Mouse (Mus musculus) retina, adult 2 months (tissue): ENCODE measurements around the gene Hc.

Experiments
- DNase-seq: peaks from one replicate; pipeline ENCODE4 v3.0.0-alpha.2; 2012; ENCODE audit warnings: low read depth, low spot score

Gene Hc

DNA sequence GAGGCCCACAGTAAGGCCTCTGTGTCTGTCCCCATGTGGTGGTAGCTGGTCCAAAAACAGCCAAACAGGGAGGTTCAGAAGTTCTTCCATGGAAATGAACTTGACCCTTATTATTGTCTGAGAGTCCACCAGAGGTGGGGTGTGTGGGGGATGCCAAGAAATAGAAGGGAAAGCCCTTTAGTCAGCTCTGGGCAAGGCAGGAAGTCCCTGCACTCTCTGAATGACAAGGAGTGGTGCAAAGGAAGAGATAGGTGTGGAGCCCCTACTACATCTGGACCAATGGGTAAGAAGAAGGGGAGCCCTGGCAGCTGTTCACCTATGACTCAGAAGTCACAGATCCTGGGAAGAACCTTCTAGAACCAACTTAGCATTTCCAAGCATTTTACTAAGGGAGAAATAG lies 106.9 kb downstream of the Hc start:
- DNase-seq: no peak

DNA sequence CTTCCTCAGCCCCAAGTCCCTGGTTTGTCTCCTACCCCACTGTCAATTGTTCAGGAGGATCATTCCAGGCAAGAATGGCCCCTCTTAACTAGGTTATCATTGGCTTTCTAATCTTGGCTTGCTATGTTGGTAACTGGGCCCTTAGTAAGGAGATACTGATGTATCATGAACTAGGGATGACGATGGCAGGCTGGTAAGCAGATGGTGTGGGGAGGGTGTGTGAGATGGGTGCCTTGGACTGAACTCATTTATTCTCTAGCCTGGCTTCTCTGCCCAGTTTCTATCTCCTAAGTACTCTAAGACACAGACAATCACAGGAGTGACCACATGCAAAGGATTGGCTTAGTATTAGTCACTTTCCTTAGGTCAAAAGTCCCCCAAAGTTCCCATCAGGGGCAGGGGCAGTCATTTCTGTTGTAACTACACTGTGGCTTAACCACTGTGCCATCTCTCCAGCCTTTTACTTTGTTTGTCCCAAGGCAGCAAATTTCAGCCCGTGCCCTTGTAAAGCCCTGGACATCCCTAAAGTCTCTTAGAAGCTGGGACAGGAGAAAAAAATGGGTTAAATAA lies 107.6 kb downstream of the Hc start:
- no peak for DNase-seq

DNA sequence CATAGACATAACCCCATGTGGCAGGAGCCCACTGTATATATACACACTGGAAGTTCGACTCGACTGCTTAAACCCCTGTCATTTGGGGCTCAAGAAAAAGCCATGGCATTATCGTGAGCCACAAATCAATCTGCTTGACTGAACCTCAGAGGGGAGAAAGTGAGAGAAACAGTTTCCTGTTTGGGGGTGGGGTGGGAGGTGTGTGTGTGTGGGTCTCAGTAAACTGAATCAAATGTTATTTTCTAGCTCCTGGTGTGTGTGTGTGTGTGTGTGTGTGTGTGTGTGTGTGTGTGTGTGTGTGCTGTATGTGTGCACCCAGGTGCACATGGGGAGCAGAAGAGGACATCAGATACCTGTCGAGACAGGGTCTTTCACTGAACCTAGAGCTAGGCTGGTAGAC lies 108.2 kb downstream of the Hc start:
- DNase-seq: no peak

DNA sequence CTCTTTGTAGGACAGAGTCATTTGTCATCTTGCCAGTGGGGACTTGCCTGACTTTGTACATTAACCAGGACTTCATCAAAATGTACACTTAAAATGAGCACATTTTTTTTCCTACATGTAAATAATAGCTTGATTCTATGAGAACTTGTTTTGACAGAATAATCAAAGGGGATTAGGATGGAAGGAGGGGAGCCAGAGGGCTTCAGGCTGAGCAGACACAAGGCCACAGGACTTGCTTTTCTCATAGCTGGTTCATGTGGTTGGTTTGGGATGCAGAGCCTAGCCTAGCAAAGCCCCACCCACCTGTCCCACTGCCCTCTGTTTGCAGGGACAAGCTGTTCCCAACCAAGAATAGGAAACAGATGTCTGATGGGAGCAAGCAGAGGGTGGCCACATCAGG lies 109.8 kb downstream of the Hc start:
- DNase-seq: no peak

DNA sequence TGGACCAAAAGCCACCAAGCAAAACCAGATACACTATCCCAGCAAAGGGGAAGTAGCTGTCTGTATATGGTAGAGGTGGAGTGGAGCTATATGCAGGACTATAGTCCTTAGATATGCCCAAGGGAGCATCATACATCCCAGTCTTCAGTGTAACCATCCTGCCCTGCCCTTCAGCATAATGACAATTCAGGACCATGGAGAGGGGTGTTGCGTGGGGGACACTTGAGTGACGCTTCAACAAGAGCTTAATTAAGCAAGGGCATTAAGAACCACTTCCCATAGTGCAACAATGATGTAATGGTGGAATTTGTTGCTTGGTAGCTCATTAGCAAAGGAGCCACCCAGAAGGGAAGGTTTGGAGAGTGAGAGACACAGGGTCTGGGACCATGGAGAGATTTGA lies 112.6 kb downstream of the Hc start:
- DNase-seq: no peak

DNA sequence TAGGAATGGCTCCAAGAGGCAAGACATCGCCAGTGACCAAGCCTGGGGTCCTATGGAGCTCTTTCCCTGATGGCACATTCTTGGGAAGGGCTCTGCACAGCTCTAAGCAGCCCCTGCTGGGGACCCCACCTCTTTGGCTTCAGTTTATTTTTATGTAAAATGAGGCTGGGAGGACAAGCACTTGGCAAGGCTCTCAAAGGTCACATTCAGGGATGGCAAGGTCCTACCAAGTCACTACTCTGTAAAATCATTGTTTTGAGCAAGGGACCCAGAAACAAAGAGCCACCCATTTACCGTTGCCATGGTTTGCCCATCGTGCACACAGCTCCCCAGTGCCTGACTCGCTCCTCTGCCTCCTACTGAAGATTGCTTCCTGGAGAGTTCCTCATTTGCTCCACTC lies 115.2 kb downstream of the Hc start:
- DNase-seq: no peak

DNA sequence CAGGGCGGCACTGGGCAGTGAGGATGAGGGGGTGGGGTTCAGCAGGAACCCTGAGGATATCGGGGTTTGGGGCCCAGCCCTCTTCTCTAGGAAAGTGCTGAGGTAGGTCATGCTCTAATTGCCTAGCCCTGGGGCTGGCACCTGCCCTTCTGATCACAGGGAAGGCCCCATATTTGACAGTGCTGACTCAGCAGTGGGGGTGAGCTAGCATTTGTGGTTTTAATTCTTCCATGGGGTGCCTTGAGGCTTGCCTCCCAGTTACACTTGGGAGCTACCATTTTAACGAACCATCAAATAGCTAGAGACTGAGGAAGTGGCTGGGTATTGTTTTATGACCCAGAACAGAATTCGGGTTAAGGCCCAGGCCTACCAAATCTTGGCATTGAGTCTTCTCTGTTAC lies 115.7 kb downstream of the Hc start:
- no peak for DNase-seq

DNA sequence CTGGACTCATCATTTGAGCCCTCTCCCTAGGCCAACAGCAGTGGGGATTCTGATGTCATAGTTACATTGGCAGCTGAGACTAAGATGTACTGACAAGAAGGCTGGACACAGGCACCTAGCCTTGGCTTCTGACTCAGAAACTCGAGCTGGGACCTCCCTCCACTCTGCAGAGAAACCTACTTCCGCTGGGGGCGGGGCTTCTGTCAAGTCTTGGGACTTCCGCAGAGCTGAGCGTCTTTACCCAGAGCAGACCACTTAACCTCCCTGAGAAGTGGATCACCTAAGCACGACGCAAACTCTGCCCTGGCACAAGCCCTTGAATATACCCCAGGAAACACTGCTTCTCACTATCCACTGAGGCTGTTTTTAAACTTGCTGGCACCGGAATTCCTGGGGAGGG lies 116.5 kb downstream of the Hc start:
- no peak for DNase-seq

DNA sequence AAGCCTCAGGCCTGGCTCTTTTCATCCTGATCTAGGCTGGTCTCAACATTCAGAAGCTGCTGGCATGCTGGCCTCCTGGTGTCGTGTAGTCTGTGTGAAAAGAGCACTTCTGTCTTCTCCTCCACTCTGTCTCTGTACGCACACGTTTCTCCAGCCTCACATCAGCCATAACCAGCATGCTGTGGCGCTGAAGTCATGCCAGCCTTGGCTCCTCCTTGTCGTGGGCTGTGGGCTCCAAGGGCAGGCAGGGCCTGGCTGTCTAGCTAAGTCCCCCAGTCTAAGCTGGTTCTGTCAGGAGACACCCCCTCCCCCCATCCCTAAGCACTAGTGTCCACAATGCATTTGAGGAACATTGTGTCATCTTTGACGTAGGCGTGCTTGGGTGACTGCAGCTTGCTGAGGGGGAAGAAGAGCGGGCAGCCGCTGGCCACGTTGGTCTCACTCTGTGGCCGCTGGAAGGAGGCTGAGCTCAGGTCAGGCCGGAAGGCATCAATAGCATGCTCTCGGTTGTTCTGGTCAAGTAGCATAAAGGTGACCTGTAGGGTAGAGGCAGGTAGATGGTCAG lies 117.6 kb downstream of the Hc start:
- no peak for DNase-seq

DNA sequence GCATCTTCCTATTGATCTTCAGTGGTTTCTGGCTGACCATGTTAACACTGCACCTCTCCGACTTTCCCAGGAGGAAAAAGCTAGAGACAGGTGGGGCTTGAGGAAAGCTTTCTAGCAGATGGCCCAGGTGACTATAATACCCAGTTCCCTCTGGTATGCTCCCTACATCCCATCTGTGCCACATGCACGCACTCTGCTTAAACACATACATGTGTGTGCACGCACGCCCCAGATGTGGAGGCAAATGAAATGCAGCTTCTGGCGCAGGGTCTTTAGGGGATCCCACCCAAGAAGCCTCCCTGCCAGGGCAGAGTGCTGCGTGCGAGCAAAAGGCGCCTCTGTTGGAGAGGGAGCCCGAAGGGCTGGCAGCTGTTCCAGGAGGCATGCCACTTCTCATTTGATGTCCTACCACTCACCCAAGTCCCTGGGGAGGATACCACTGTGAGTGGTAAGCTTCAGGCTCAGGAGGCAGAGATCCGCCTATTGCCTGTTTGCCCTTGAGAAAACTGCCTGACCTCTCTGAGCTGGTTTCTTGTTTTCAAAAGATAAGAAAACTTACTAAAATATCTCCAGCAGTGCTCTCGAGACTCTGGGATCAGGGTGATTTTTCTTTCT lies 120.1 kb downstream of the Hc start:
- no peak for DNase-seq

DNA sequence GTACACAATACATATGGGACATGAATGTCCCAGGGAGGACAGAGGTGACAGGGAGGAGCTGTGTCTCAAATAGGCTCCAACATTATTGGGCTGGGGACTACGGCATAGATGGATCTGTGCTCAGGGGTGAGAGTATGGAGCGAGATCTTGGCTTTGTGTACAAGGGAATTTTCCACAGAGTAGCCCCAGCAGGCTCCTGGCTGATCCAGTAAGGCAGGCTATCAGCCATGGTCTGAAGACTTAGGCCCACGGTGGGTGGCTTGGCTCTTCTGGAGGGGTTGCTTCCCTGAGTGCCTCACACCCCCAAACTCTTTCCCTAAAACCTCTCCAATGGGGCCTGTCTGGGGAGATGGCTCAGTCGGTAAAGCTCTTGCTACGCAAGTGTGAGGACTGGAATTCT lies 121.0 kb downstream of the Hc start:
- no peak for DNase-seq

DNA sequence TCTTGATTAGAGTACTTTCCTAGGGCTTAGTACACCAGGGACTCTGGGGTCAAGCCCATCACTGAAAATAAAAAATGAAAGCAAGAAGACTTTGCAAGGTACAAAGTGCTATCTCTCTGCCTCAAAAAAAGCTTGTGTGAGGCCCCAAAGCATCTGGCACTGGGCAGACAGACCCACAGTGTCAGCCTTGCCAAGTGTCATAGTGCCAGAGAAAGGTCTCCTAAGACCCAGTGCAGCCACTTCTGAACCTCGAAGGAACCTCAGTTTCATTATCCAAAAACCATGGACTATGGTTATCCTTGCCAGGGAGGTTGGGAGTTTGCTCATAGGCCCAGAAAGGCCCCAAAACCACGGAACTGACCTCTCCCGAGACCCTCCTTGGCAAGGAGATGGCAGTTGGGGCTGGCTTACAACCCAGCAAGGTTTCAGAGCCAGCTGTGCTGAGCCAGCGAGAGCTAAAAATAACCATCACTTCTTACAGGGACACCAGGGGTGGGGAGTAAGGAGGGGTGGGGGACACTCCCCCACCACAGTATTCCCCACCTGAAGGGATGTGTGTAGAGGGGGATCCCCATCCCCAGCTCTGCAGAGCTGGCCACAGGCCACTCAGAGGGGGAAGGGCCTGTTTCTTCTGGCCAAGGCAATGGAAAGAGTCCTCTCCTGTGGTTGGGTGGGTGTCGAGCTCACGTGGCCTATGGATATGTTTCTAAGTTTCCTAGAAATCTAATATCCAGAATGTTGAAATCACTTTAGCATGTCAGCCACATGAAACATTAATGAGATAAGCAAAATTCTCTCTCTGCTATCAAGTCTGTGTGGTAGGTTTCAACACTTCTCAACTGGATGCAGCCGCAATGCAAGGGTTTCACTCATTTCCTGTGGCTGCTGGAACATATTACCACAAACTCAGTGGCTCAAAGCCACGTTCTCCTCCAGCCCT lies 122.7 kb downstream of the Hc start:
- DNase-seq: no peak

DNA sequence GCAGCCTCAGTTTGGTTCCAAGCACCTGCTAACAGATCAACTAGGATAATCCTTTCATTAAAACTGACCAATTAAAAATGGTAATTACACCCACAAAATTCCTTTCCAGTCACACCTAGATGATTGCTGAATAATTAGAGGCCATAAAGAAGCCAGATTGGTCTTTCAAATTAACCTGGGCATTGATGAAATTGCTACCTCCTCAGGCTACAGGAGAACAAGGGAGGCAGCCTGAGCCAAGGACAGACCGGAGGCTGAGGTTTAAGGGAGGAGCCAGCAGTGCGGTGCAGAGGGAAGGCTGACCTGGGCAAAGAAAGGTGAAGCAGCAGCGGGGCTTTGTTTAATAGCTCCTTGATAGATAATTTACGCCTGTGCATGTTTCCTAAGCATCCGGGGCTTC lies 123.8 kb downstream of the Hc start:
- no peak for DNase-seq
